Mouse (Mus musculus) hindbrain, embryonic 10.5 days (tissue): Measurements from ENCODE around the gene Srgap3. TPM values are rescaled to one million over a fixed set of nuclear protein-coding genes. Genes with fewer than 3 reads are reported as not detected.
"Not testable (repeated sequence)": the region's sequence is repeated elsewhere in the genome, so short reads cannot be mapped to it uniquely, and the experiment has no call there.

Experiments used
- DNase-seq: peaks from one replicate; pipeline ENCODE4 v3.0.0-alpha.2; 2017; ENCODE audit warnings: low spot score
- H3K27ac ChIP-seq: fragments of 300-500 bp; sonication (generic); 2 replicates; pipeline ENCODE4 v1.5.1; 2016; ENCODE audit warnings: mild to moderate bottlenecking, moderate library complexity
- H3K27me3 ChIP-seq: fragments of 300-500 bp; sonication (generic); 2 replicates; pipeline ENCODE4 v1.6.1; 2016; ENCODE audit warnings: mild to moderate bottlenecking; ENCODE audit not compliant: poor library complexity, insufficient read depth, severe bottlenecking
- H3K36me3 ChIP-seq: fragments of 300-500 bp; sonication (generic); 2 replicates; pipeline ENCODE4 v1.6.1; 2016; ENCODE audit warnings: mild to moderate bottlenecking, moderate library complexity
- H3K4me1 ChIP-seq: fragments of 300-500 bp; sonication (generic); replicated peaks from 2 replicates; pipeline ENCODE4 v1.6.1; 2016; ENCODE audit warnings: mild to moderate bottlenecking
- H3K4me3 ChIP-seq: fragments of 300-500 bp; sonication (generic); 2 replicates; pipeline ENCODE4 v1.5.1; 2016; ENCODE audit warnings: mild to moderate bottlenecking, moderate library complexity
- H3K9me3 ChIP-seq: fragments of 300-500 bp; sonication (generic); 2 replicates; pipeline ENCODE4 v1.6.1; 2016; ENCODE audit warnings: mild to moderate bottlenecking, moderate library complexity
- WGBS: fragments of 180-500 bp; shearing (Covaris S2); methylation state at CpG from one replicate; pipeline ENCODE4 v1.1.7; 2016; 5-methylcytosine and 5-hydroxymethylcytosine counted together
- polyA plus RNA-seq: library from polyadenylated mRNA; unstranded; fragments of >200 nt; fragmentation: Nextera tagmentation; extraction: Ambion mirVana; gene quantifications from 2 replicates; pipeline ENCODE4 v1.2.1, GENCODE M21; 2016

Gene Srgap3
- polyA plus RNA-seq, 1 experiment from 2014 or later = 34.7 TPM

GRCm38 (mm10) chr6:112731386-112731785 is 215.7 kb downstream of the Srgap3 start:
- H3K4me1 ChIP-seq = peaks cover 36% of the 10 kb centered on the region
- H3K27ac ChIP-seq = no peak overlapping the region
- H3K9me3 ChIP-seq = peaks cover 7% of the 10 kb centered on the region; the same call in 1 of the 2 replicates
- no peaks in the 10 kb centered on the region for H3K27me3 ChIP-seq
- WGBS = 94% methylated on average over 10 of the region's 10 CpGs
- no peak for DNase-seq
- H3K36me3 ChIP-seq = peaks cover 99% of the 10 kb centered on the region
- no peak overlapping the region for H3K4me3 ChIP-seq

- DNase-seq = peak; percentile 87
- H3K4me1 ChIP-seq = peaks cover 40% of the 10 kb centered on the region
- peaks cover 99% of the 10 kb centered on the region for H3K36me3 ChIP-seq
- peak overlapping the region; percentile 29 for H3K4me3 ChIP-seq
- peak overlapping the region; percentile 81 for H3K27ac ChIP-seq
- H3K9me3 ChIP-seq = peaks cover 7% of the 10 kb centered on the region; the same call in 1 of the 2 replicates
- 19% methylated on average over 17 of the region's 17 CpGs for WGBS
- no peaks in the 10 kb centered on the region for H3K27me3 ChIP-seq
Measured at GRCm38 (mm10) chr6:112728760-112729422, 218.2 kb downstream of the Srgap3 start.

GRCm38 (mm10) chr6:112725468-112725867 is 221.6 kb downstream of the Srgap3 start:
- Histone ChIP-seq H3K4me1 (peaks cover 42% of the 10 kb centered on the region), H3K27me3 (no peaks in the 10 kb centered on the region), H3K27ac (no peak overlapping the region), H3K36me3 (peaks cover 98% of the 10 kb centered on the region), H3K9me3 (no peaks in the 10 kb centered on the region), H3K4me3 (no peak overlapping the region)
- DNase-seq = no peak
- WGBS = 95% methylated on average over 4 of the region's 4 CpGs

GRCm38 (mm10) chr6:112720409-112721080 is 226.5 kb downstream of the Srgap3 start:
- H3K4me1 ChIP-seq = peaks cover 15% of the 10 kb centered on the region; the same call in 1 of the 2 replicates
- no peaks in the 10 kb centered on the region for H3K27me3 ChIP-seq
- no peak overlapping the region for H3K4me3 ChIP-seq
- H3K36me3 ChIP-seq = peaks cover 74% of the 10 kb centered on the region
- no peaks in the 10 kb centered on the region for H3K9me3 ChIP-seq
- no peak for DNase-seq
- 94% methylated on average over 5 of the region's 5 CpGs for WGBS
- H3K27ac ChIP-seq = no peak overlapping the region

GRCm38 (mm10) chr6:112719983-112720382 is 227.1 kb downstream of the Srgap3 start:
- no peak for DNase-seq
- Histone ChIP-seq H3K4me1 (peaks cover 15% of the 10 kb centered on the region; the same call in 1 of the 2 replicates), H3K27me3 (no peaks in the 10 kb centered on the region), H3K4me3 (no peak overlapping the region), H3K36me3 (peaks cover 68% of the 10 kb centered on the region), H3K27ac (peak overlapping the region; percentile 29; the same call in 1 of the 2 replicates), H3K9me3 (no peaks in the 10 kb centered on the region)
- 92% methylated on average over 1 of the region's 1 CpGs for WGBS

- Histone ChIP-seq H3K27ac (no peak overlapping the region), H3K4me1 (peaks cover 12% of the 10 kb centered on the region; the same call in 1 of the 2 replicates), H3K27me3 (no peaks in the 10 kb centered on the region), H3K4me3 (no peak overlapping the region), H3K36me3 (peaks cover 40% of the 10 kb centered on the region), H3K9me3 (peaks cover 10% of the 10 kb centered on the region)
- 68% methylated on average over 5 of the region's 5 CpGs for WGBS
- DNase-seq = no peak
Measured at GRCm38 (mm10) chr6:112717168-112717567, 229.9 kb downstream of the Srgap3 start.

- 79% methylated on average over 3 of the region's 3 CpGs for WGBS
- H3K27ac ChIP-seq = no peak overlapping the region
- no peak overlapping the region for H3K4me3 ChIP-seq
Measured at GRCm38 (mm10) chr6:112713951-112714350, 233.1 kb downstream of the Srgap3 start.

GRCm38 (mm10) chr6:112702296-112702695 is 244.8 kb downstream of the Srgap3 start:
- H3K27ac ChIP-seq, H3K36me3 ChIP-seq, DNase-seq, H3K4me1 ChIP-seq, H3K4me3 ChIP-seq, H3K9me3 ChIP-seq: not testable (repeated sequence)
- H3K27me3 ChIP-seq = peaks cover 13% of the 10 kb centered on the region; the same call in 1 of the 2 replicates
- 91% methylated on average over 4 of the region's 4 CpGs for WGBS

More at GRCm38 (mm10) chr6:112713951-112714350, 233.1 kb downstream of the Srgap3 start:
- Histone ChIP-seq H3K4me1 (peaks cover 9% of the 10 kb centered on the region; the same call in 1 of the 2 replicates), H3K9me3 (peaks cover 12% of the 10 kb centered on the region), H3K27me3 (no peaks in the 10 kb centered on the region), H3K36me3 (peaks cover 8% of the 10 kb centered on the region)
- DNase-seq = no peak

- peaks cover 4% of the 10 kb centered on the region; the same call in 1 of the 2 replicates for H3K9me3 ChIP-seq
- H3K4me1 ChIP-seq = peaks cover 20% of the 10 kb centered on the region
- H3K4me3 ChIP-seq = no peak overlapping the region
- no peaks in the 10 kb centered on the region for H3K36me3 ChIP-seq
- H3K27ac ChIP-seq = peak overlapping the region; percentile 25; the same call in 1 of the 2 replicates
- peak; percentile 50 for DNase-seq
- 2% methylated on average over 1 of the region's 1 CpGs for WGBS
- peaks cover 16% of the 10 kb centered on the region; the same call in 1 of the 2 replicates for H3K27me3 ChIP-seq
Measured at GRCm38 (mm10) chr6:112700392-112700791, 246.7 kb downstream of the Srgap3 start.

- peaks cover 24% of the 10 kb centered on the region for H3K4me1 ChIP-seq
- WGBS = 54% methylated on average over 1 of the region's 1 CpGs
- peaks cover under 1% of the 10 kb centered on the region; the same call in 1 of the 2 replicates for H3K9me3 ChIP-seq
- no peak overlapping the region for H3K4me3 ChIP-seq
- H3K27me3 ChIP-seq = peaks cover 16% of the 10 kb centered on the region; the same call in 1 of the 2 replicates
- H3K27ac ChIP-seq = no peak overlapping the region
- no peak for DNase-seq
- H3K36me3 ChIP-seq = no peaks in the 10 kb centered on the region
Measured at GRCm38 (mm10) chr6:112699115-112699514, 248.0 kb downstream of the Srgap3 start.

GRCm38 (mm10) chr6:112696056-112696950 is 250.8 kb downstream of the Srgap3 start, which contains the start of gene Rad18:
TSS of gene Rad18 (minus strand) at chr6:112696686.
- Histone ChIP-seq H3K4me1 (peaks cover 24% of the 10 kb centered on the region), H3K4me3 (peak within 1 kb of the TSS; percentile 84), H3K27me3 (peaks cover 16% of the 10 kb centered on the region; the same call in 1 of the 2 replicates), H3K27ac (peak within 1 kb of the TSS; percentile 91), H3K36me3 (peaks cover 17% of the 10 kb centered on the region), H3K9me3 (no peaks in the 10 kb centered on the region)
- WGBS = 1% methylated on average over 77 of the region's 77 CpGs
- peak; percentile 87 for DNase-seq

GRCm38 (mm10) chr6:112694492-112694891 is 252.6 kb downstream of the Srgap3 start:
- no peak overlapping the region for H3K4me3 ChIP-seq
- H3K9me3 ChIP-seq = no peaks in the 10 kb centered on the region
- H3K4me1 ChIP-seq = peaks cover 24% of the 10 kb centered on the region
- H3K27ac ChIP-seq = no peak overlapping the region
- WGBS = 97% methylated on average over 5 of the region's 5 CpGs
- H3K36me3 ChIP-seq = peaks cover 32% of the 10 kb centered on the region
- DNase-seq = no peak
- peaks cover 16% of the 10 kb centered on the region; the same call in 1 of the 2 replicates for H3K27me3 ChIP-seq
